Mouse (Mus musculus) frontal cortex, postnatal 25 days (tissue): Measurements from ENCODE around the gene Olfr889.
"Not testable (repeated sequence)": the region's sequence is repeated elsewhere in the genome, so short reads cannot be mapped to it uniquely, and the experiment has no call there.

Experiments used
- DNase-seq, 2 experiments: peaks; one replicate each; pipeline ENCODE4 v3.0.0; 2022; ENCODE audit warnings: low spot score in 2 of 2

The Olfr889 gene

DNA sequence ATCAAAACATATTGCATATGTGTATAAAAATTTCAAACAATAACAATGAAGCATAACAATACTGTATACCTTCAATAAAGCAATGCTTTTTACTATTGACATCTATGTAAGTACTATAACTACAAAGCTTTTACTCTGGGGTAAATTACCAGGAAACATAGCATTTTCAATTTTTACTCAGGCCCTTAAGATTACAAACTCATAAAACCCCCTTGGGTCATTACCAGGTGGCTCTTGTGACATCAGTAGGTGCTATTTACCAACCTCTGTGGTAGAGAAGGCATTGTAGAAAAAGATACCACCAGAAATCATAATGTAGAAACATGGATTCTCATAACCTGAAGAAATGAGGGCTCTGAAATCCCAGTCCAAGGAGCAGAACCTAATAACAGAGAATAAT is at the start of gene Olfr889:
Gene Olfr889, plus strand, starts transcription at position 301 of the 400 bp plus-strand sequence.
- no peak for DNase-seq

DNA sequence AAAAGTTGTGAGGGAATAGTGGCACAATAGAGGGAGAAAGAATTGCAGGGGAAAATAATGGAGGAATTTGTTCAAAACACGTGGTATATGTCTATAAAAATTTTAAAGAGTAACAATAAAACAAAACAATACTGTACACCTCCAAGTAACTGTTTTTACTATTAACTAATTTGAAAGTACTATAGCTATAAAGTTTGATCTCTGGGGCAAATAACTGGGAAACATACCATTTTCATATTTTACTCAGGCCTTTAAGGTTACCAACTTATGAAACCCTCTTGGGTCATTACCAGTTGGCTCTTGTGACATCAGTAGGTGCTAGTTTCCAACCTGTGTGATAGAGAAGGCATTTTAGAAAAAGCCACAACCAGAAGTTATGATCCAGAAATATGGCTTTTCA is 31.2 kb upstream of the Olfr889 start, which contains the start of gene Olfr887:
Gene Olfr887, plus strand, starts transcription at position 301 of the 400 bp plus-strand sequence.
- no peak for DNase-seq

DNA sequence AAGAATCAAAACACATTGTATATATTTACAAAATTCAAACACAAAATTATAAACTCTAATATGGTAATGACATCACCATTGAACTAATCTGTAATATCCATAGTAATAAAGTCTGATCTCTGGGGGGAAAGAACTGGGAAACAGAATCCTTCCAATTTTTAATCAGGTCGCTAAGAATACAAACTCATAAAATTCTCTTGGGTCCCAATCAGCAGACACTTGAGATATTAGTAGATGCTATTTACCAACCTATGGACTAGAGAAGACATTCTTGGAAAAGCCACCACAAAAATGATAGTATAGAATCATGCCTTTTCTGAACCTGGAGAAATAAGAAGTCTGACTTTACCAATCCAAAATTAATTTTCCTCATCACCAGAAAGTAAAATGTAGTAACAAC is 7.2 kb upstream of the Olfr889 start, which contains the start of gene Olfr888:
Gene Olfr888, plus strand, starts transcription at position 301 of the 400 bp plus-strand sequence.
- no peak for DNase-seq

DNA sequence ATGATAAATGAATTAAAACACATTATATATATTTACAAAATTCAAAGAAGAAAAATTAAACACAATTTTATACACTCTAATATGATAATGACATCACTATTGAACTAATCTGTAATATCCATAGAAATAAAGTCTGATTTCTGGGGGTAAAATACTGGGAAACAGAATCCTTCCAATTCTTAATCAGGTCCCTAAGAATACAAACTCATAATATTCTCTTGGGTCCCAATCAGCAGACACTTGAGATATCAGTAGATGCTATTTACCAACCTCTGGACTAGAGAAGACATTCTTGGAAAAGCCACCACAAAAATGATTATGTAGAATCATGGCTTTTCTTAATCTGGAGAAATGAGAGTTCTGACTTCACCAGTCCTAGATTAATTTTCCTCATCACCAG is 27.2 kb downstream of the Olfr889 start, which contains the start of gene Olfr890:
Gene Olfr890, plus strand, starts transcription at position 301 of the 400 bp plus-strand sequence.
- no peak for DNase-seq

DNA sequence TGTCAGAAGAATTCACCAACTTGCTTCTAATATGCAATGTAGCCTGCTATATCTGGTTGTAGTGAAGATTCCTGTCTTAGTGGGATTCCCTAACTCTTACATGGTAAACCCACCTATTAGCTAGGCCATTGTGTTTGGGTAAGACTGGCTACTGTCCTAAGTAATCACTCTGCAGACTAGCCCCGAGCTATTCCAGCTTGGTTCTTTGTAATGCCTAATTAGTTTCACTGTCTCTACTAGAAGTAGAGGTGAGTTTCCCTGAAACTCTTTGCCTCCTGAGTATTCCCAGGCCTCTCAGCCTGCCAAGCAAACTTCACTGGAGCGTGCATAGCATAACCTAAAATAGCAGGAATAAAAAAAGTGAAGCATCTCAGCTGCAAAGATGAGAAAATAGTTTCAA is 53.3 kb downstream of the Olfr889 start:
- not testable (repeated sequence) for DNase-seq
